Mouse (Mus musculus) testis, adult 2 months (tissue): ENCODE data around the gene Plcb4.

Experiments used
- CTCF ChIP-seq: fragments of 200-500 bp; IDR thresholded peaks from 2 replicates; pipeline ENCODE4 v1.5.1; 2012; ENCODE audit warnings: low read depth, mild to moderate bottlenecking, inconsistent platforms, low read length, moderate library complexity; ENCODE audit not compliant: control insufficient read depth, insufficient read depth, insufficient replicate concordance
- POLR2A ChIP-seq: fragments of 200-500 bp; IDR thresholded peaks from 2 replicates; pipeline ENCODE4 v1.6.1; 2012; ENCODE audit warnings: low read depth, mild to moderate bottlenecking, inconsistent platforms, low read length, moderate library complexity; ENCODE audit not compliant: control insufficient read depth

DNA sequence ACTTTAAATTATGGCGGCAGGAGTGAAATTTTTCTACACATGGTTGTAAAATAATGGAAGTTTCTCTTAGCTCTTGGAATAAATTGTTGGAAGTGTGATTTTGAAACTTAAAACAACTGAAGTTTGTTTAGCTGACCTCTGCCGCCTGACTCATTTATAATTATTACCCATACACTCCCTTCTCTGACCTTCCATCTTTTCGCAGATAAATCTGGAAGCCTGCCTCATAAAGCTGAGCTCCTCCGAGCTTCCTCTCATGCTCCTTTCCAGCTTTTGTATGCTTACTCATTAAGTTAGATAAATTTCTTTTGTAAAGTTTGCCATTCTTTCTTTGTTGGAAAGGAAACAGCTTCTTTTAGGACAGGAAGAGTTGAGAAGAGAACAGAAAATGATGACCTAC is 27.9 kb downstream of the Plcb4 start:
- TF ChIP-seq CTCF (no peak), POLR2A (no peak)
